Mouse (Mus musculus) liver, adult (tissue): ENCODE measurements around the gene Capn1.

Experiments
- GATA4 ChIP-seq: IDR thresholded peaks from 2 replicates; pipeline ENCODE4 v1.6.1; 2014; ENCODE audit warnings: mild to moderate bottlenecking, low read length; ENCODE audit not compliant: insufficient replicate concordance

The Capn1 gene

DNA sequence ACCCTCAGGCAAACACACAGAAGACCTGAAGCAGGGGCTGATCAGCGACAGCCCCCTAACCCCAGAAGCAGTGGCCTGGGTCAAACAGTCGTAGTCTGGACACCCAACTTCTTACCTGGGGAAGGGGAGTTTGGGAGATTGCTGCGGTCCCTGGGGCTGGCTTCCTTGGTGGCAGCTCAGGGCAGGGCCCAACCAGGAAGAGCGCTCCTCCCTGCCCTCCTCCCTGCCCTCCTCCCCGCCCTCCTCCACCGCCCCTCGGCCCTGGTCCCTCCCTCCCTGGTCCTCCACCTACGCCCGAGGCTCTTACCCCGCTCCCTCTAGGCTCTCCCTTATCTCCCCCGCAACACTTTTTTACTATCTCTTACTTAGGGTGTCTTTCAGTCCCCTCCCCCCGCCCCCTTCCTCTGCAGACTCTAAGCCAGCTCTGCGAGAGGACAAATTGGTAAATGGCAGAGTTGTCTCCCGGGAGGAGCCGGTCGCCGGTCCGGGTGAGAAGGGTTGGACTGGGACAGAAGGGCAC is 646 bp downstream of the Capn1 start:
- TF ChIP-seq GATA4, result peak; percentile 18; the same call in 1 of the 2 replicates

- TF ChIP-seq GATA4, result no peak
Measured at GRCm38 (mm10) chr19:6013691-6014090, 2.0 kb downstream of the Capn1 start.

- TF ChIP-seq GATA4, result no peak
Measured at GRCm38 (mm10) chr19:6009137-6009536, 6.6 kb downstream of the Capn1 start.

GRCm38 (mm10) chr19:6007013-6007412 is 8.7 kb downstream of the Capn1 start:
- no peak for TF ChIP-seq GATA4

DNA sequence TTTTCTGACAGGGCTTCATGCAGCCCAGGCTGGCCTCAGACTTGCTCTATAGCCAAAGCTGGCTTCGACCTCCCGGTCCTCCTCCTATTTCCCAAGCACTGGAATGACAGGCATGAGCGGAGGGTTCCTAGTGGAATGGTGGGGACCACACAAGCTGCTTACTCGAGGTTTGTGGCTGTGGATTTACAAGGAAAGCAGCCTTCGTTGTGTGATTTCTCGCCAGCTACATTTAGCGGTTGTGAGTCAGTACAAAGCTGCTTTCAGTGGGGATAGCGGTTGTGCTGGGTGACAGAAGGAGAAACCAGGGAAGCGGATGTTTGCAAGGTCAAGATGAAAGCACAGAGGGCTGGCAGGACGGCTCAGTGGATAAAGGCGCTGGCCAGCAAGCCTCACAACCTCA is 10.2 kb downstream of the Capn1 start:
- TF ChIP-seq GATA4, result no peak

DNA sequence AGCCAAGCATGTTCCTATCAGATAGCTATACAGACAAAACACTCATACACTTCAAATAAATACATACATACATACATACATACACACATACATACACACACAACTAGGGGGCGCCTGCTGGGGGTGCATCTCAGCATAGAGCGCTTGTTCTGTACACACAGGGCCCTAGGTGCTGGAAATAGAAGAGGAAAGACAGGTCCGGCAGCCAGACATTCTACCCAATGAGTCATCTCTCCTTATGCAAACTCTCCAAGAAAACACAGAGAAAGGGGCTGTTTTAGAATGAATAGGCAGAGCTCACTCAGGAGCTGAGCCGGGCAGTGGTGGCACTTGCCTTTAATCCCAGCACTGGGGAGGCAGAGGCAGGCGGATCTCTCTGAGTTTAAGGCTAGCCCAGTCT is 15.7 kb downstream of the Capn1 start:
- no peak for TF ChIP-seq GATA4

DNA sequence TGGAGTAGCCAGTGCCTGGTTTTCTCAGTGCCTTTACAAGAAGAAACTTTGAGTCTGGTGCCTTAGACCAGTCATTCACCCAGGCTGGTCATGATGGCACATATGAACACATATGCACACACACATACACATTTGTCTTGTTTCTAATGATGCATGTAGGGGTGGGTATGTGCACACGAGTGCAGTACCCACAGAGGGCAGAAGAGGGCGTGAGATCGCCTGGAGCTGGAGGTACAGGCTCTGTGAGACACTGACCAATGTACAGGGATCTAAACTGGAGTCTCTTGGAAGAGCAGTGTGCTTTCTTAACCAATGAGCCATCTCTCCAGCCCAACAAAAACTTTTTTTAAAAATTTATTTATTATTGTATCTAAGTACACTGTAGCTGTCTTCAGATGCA is 17.5 kb downstream of the Capn1 start:
- TF ChIP-seq GATA4, result no peak

GRCm38 (mm10) chr19:5994711-5995110 is 21.0 kb downstream of the Capn1 start:
- no peak for TF ChIP-seq GATA4

DNA sequence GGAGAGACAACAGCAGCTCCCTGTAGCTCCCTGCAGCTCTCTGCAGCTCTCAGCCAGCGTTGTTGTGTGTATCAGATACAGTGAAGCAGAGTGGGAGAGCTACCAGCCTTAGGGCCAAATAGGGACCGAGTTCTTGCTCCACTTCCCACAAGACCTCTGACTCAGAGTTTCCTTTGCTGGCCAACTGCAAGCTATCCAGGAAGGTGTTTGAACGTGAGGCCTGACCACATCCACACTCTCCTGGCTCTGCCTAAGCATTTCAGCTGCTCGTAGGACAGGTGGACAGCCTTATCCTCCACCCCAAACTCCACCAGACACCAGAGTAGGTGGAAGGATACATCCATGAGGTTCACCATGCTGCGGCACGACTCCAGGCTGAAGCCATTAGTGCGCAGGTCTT is 23.7 kb downstream of the Capn1 start:
- TF ChIP-seq GATA4, result no peak

DNA sequence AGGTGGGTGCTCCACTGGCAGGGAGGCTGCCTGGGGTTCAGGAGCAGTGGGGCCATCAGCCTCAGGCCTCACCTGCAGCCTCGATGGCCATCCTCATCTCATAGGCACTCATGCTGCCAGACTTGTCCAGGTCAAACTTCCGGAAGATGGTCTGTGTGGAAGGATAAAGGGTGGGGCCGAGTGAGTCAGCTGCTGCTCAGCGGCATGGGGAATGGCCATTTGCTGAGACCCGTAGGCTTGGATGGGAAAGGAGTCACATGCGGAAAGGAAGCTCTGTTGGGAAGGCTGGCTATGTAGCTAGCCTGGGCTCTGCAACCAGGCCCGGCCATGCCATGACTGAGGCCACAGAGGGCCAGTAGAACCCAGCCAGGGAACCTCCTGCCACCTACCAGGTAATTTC is 24.2 kb downstream of the Capn1 start:
- no peak for TF ChIP-seq GATA4

- no peak for TF ChIP-seq GATA4
Measured at GRCm38 (mm10) chr19:5990921-5991320, 24.8 kb downstream of the Capn1 start.

DNA sequence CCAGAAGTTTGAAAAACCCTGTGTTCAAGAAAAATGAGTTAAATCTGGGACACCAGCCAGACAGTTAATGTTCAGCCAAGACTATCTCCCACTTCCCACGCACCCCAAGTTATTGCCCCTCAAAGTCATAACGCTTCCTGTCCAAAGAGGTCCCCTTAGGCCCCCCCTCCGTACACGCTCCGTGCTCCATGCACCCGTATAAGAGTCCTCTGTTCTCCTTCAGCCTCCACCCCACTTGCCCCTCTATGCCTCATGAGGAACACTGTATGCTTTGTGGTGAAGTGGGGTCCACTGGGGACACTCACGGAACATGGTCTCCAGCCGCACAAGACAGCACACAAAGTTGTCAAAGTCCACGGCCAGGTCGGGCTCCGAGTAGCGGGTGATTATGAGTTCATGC is 25.7 kb downstream of the Capn1 start:
- no peak for TF ChIP-seq GATA4

DNA sequence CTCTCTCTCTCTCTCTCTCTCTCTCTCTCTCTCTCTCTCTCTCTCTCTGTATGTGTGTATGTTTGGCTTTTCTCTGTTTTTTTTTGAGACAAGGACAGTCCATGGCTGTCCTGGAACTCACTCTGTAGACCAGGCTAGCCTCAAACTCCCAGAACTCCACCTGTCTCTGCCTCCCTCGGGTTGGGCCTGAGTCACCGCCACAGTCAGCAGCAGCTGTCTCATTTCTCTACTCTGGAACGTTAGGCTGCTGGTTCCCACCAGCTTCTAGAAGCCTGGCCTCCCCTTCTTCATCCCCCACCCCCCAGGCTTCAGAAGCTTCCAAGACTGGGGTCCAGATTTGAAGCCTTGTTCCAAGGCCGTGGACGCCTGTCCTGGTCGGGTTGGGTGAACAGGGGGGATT is 26.1 kb downstream of the Capn1 start:
- TF ChIP-seq GATA4, result no peak

DNA sequence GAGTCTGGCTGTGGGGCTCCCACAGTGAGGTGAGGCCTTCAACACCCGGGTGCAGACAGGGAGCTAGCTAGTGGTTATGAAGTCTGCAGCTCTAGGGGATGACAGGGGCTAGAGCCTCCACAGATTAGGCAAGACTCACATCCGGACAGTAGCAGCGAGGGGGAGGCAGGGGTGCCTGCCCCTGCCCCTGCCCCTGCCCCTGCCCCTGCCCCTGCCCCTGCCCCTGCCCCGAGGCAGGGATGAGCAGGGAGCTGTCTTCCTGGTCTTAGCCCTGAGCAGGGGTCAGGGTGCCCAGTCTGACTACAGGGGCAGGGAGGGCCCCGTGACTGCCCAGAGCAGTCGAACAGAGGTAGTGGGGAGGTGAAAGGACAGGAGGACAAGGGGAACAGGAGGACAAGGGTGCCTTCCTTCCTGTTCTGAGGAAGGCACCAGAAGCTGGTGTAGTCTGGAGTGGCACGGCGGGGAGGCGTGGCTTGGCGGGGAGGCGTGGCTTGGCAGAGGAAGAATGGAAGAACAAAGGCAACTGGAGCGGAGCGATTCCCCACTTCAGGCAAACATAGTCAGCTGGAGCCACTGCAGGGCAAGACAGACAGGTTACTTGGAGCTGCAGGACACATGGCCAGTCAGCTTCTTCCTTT is 26.8 kb downstream of the Capn1 start:
- TF ChIP-seq GATA4, result no peak

- TF ChIP-seq GATA4, result no peak
Measured at GRCm38 (mm10) chr19:5988027-5988814, 27.5 kb downstream of the Capn1 start.

- no peak for TF ChIP-seq GATA4
Measured at GRCm38 (mm10) chr19:5986043-5986442, 29.7 kb downstream of the Capn1 start, which contains the start of gene Slc22a20. Gene Slc22a20 (minus strand): TSS chr19:5986143.
